Mouse (Mus musculus): ENCODE measurements around the gene Marc1.

DNA sequence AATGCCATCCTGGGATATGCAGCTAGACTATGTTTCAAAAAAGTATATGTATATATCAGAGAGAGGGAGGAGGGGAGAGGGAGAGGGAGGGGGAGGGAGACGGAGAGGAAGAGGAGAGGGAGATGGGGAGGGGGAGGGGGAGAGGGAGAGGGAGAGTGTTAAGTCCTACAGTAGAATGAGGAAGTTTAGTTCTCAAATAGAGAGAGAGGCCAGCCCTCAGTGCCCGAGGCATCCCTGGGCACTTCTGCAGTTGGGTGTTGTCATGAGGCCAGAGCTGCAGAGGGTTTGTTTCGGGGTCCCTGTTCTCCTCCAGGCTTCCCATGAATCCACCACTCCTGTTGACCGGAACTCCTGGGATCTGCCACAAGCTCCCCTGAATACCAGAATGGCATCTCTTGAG is 27.5 kb downstream of the Marc1 start:
- TF ChIP-seq POLR2A (IDR thresholded peaks at IDR 0.05; ENCODE audit: insufficient read length, low read depth) (no peak), MAX (IDR thresholded peaks at IDR 0.05; ENCODE audit: low read depth) (no peak), CEBPB (IDR thresholded peaks at IDR 0.05; ENCODE audit: insufficient read depth, poor library complexity, severe bottlenecking) (no peak), E2F4 (IDR thresholded peaks at IDR 0.05; ENCODE audit: insufficient read depth) (no peak), SRF (IDR thresholded peaks at IDR 0.05; ENCODE audit: control insufficient read depth, insufficient read length, low read depth) (no peak), USF1 (IDR thresholded peaks at IDR 0.05; ENCODE audit: low read depth) (no peak), TCF12 (IDR thresholded peaks at IDR 0.05; ENCODE audit: insufficient read depth, poor library complexity, severe bottlenecking) (no peak), MYOD1 (IDR thresholded peaks at IDR 0.05; ENCODE audit: control insufficient read depth in 1 of 3, insufficient read length in 2 of 3, low read depth in 2 of 3) (no peak)

All from myocyte (in vitro differentiated cells).